Mouse (Mus musculus): ENCODE results near the gene Rnf113a2.

GRCm38 (mm10) chr12:84459845-84460244 is 42.8 kb downstream of the Rnf113a2 start:
- TF ChIP-seq POLR2A (IDR thresholded peaks at IDR 0.05; ENCODE audit: low read depth, low read length) (no peak), CTCF (IDR thresholded peaks at IDR 0.05; ENCODE audit: extremely low read depth, insufficient read length, insufficient replicate concordance, low read depth, low read length) (peak; percentile 17; the same call in 1 of the 2 replicates)
